Mouse (Mus musculus): ENCODE data around the gene Gli2.

DNA sequence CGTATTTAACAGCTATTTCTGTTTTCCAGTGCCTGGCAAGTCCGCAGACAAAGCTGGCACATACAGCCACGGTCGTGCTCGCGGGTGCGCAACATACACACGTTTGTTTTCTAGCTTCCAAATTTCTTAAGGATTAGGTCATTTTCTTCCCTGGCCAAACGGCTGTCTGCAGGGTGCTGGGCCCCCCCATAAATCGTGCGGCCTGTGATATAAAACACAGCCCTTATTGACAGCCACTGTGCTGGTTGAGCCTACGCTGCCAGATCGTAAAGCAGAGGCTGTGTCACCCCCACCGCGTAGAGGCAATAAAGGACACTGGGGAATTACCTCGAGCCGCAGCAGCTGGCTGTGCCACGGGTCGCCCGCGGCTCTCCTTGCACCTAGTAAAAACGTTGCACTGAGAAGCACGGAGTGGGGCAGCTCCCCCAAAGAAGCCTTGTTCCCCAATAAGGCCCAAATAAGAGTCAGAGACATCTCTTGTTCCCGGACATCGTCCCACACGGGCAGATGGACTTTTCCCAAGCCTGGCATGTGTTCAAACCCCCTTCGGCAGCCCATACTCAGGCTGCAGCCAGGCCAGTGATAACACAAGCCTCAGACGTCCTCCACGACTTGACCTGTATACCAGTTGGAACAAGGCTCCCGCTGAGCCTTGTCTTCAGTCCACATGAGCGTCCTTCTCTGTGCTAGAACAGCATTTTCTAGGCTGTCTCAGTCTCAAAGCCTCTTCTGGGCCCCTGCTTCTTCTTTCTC lies 227.8 kb downstream of the Gli2 start:
- no peak for TF ChIP-seq MAFK (IDR thresholded peaks at IDR 0.05; ENCODE audit: insufficient read depth, low read depth, low read length)
- TF ChIP-seq HCFC1 (IDR thresholded peaks at IDR 0.05; ENCODE audit: borderline replicate concordance, insufficient read depth, low read length) = no peak

Data from ES-E14 (cell line).